Mouse (Mus musculus) erythroid progenitor cell, adult 5-6 weeks (primary cell): ENCODE measurements around the gene Snx15. TPM values are rescaled to one million over a fixed set of nuclear protein-coding genes. Genes with fewer than 3 reads are reported as not detected.

Experiments used
- ATAC-seq: replicated peaks from 2 replicates; pipeline ENCODE4 v1.8.0; 2016; ENCODE audit warnings: moderate number of reproducible peaks, mild to moderate bottlenecking, moderate TSS enrichment, inconsistent platforms; ENCODE audit not compliant: poor library complexity, low FRiP score, severe bottlenecking
- total RNA-seq, 2 experiments: library from RNA; stranded (forward) in 1 of 2; stranded (reverse) in 1 of 2; fragments of 150-400 nt in 1 of 2; fragments of 186-747, 209-891 nt in 1 of 2; gene quantifications; 2 replicates each; pipeline versions ENCODE4 v1.2.3 to v1.2.4; 2015 to 2017; ENCODE audit warnings: low replicate concordance in 2 of 2

The Snx15 gene
- total RNA-seq, 2 experiments from 2014 or later = 23.8 to 52.8 TPM

DNA sequence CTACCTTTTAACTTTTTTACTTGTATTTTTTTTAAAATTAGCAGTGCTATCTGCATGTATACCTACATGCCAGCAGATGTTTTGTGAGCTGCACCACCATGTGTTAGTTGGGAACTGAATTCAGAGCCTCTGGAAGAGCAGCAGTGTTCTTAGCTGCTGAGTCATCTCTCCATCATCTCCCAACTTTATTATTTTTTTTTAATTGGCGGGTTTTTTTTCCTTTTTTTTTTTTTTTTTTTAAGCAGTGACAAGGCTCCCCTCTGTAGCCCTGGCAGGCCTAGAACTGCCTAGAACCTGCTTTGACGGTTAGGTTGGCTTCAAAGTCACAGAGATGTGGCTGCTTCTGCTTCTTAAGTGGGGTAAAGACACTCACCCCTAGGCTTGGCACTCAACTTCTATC, 3.2 kb downstream of the Snx15 start:
- ATAC-seq = no peak

DNA sequence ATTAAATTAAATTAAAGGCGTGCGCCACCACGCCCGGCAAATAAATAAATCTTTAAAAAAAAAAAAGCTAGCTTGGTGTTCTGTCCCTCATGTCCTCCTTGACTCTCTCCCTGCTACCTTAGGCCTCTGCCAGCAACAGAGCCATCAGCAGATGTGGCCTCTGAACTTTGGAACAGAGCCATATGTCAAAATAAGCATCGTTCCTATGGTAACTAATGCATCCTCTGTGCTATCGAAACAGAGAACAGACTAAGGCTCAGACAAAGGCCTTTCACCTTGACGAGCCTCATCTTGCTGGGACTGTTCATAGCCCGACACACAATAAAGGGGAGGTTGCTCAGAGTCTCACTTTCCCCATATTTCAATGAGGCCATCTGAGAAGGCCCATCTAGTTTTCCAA, 4.8 kb downstream of the Snx15 start:
- no peak for ATAC-seq

DNA sequence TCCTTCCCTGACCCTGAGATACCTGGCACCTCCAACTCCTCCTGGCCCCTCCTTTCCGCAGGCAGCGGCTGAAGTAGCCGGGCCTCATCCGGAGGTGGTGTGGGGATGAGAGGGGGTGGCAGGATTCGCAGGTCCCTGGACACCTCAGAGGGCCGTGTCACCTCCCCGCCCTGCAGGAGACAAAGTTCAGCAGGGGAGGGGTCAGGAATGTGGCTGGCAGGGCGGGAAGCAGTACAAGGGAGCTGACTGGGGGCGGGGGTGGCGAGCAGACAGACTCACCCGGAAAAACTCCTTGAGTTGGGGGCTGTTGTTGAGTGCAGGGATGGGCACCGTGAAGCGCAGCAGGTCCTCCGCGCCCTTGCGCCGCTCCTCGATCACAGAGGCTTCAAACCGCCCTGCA, 6.3 kb downstream of the Snx15 start:
- no peak for ATAC-seq

GRCm38 (mm10) chr19:6118677-6119185, 9.4 kb downstream of the Snx15 start:
- ATAC-seq = peak; percentile 23

- peak; percentile 87 for ATAC-seq
These were observed 10.0 kb downstream of the Snx15 start, which contains the start of gene Sac3d1 for GRCm38 (mm10) chr19:6117986-6118676. Gene Sac3d1, minus strand, starts transcription at chr19:6118650.

DNA sequence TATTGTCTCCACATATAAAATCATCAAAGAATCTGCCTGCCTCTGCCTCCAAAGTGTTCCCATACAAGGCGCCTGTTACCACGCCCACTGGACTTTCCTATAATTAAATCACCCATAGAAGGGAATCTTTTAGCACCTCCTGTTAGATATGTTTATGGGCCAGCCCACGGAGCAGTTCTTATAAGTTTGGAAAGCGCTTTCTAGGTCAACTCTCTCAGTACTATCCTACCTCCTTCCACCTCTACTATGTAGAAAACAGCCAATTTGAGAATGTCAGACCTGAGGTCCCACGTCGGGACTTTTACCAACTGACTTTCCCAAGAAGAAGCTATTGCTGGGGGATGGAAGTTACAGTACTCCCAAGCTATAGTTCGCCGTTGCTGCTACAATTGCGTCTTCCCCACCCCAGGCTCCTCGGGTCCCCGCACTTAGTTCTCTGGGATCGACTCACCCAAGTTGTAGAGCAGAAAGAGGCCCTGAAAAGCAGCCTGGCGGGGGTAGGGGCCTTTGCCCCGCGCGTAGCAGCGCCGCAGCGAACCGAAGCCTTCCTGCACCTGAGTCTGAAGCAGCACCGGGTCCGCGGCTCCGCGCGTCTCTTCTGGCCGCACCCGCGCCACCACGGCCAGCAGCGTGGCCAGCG, 10.6 kb downstream of the Snx15 start:
- no peak for ATAC-seq

GRCm38 (mm10) chr19:6116113-6116850, 11.8 kb downstream of the Snx15 start:
- ATAC-seq = no peak

DNA sequence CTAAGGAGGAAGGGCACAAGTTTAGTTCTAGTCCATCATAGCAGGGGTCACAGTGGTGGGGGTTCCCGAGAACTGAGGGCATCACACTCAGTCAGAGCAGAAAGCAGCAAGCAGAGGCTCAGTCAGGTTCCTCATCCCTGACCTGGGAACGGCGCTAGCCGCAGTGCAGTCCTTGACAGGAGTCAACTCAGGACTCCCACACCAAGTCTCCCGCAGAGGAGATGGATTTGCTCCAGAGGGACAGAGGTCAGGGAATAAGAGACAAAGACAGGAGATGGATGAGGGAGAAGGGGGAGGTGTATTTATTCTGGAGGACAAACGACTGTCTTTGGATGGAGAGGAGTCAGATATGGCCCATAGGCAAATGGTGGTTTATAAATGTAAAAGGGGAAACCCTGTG, 15.0 kb downstream of the Snx15 start:
- no peak for ATAC-seq

- no peak for ATAC-seq
These were observed 22.5 kb downstream of the Snx15 start, which contains the start of gene Naaladl1 for GRCm38 (mm10) chr19:6105586-6105985. Gene Naaladl1, plus strand, starts transcription at chr19:6105782.

GRCm38 (mm10) chr19:6104476-6104875, 23.6 kb downstream of the Snx15 start:
- ATAC-seq = no peak

DNA sequence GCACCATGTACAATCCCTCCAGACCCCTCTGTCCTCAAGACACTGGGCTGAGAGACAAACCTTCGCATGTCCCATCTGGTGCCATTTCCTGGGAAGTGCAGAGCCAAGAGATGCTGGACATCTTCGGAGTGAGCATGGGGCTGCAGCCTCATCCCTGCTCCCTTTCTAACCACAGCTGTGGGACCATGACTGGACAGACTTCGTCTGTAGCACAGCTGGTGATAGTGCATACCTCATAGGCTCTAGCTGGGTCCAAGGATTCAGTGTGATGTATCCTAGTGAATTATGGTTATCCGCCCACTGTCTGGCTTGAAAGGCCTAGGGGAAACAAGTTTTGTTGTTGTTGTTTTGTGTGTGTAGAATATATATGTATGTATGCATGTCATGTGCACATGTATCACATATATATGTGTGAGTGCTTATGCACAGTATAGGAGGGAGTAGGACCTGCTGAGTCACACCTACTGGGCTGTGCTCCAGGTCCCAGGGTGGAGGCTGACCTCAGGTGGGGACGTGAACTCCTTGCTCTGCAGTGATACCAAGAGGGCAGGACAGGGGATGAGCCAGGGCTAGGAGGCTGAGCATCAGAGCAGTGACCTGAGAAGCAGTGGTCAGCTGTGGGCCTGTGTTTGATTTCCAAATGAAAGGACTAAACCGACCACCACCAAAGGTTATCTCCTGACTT, 25.8 kb downstream of the Snx15 start:
- ATAC-seq = peak; percentile 97

- ATAC-seq = no peak
These were observed 26.9 kb downstream of the Snx15 start for GRCm38 (mm10) chr19:6101186-6101585.

GRCm38 (mm10) chr19:6097847-6098246, 30.3 kb downstream of the Snx15 start:
- ATAC-seq = no peak

- no peak for ATAC-seq
These were observed 34.0 kb downstream of the Snx15 start, which contains the start of gene AC131692.1 for GRCm38 (mm10) chr19:6094119-6094518. Gene AC131692.1, plus strand, starts transcription at chr19:6094419.

- ATAC-seq = no peak
These were observed 39.3 kb downstream of the Snx15 start for GRCm38 (mm10) chr19:6088841-6089240.

GRCm38 (mm10) chr19:6085417-6085879, 42.7 kb downstream of the Snx15 start:
- peak; percentile 85 for ATAC-seq

GRCm38 (mm10) chr19:6084478-6085248, 43.4 kb downstream of the Snx15 start, which contains the start of the genes Zfpl1 and Cdca5:
Gene Zfpl1, minus strand, starts transcription at chr19:6084956.
Gene Cdca5, plus strand, starts transcription at chr19:6084983.
- ATAC-seq = peak; percentile 91

GRCm38 (mm10) chr19:6082156-6082555, 45.9 kb downstream of the Snx15 start, which contains the start of gene Gm28374:
Gene Gm28374, minus strand, starts transcription at chr19:6082256.
- no peak for ATAC-seq

DNA sequence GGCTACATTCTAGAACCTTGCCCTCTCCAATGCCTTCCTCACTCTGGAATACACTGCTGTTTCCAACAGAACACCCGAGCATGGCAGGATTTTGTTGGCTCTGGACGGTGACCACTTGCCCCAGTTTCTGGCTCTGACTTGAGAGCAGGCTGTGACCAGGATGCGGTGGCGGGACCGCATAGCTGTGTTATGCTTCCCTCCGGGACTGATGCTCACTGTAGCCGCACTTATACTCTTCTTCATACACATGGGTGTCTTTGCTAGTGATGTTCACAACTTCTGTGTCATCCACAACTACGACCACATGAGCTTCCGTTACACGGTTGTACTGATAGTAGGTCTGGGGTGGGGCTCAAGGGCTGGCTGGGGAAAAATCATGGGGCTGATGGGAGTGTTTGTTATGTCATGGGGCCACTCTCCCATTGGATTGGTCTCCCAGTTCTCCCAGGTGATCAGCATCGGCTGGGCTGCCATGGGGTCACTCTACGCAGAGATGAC, 48.1 kb downstream of the Snx15 start, which contains the start of gene Tmem262:
Tmem262 (plus strand) TSS at position 51 of the 498 bp plus-strand sequence.
- no peak for ATAC-seq
